Mouse (Mus musculus) olfactory bulb, adult 2 months (tissue): Measurements from ENCODE around the gene Tmx4.

ENCODE experiments used
- CTCF ChIP-seq: fragments of 200-500 bp; IDR thresholded peaks from 2 replicates; pipeline ENCODE4 v1.5.1; 2012; ENCODE audit warnings: low read depth, mild to moderate bottlenecking, low read length, moderate library complexity; ENCODE audit not compliant: insufficient read depth
- POLR2A ChIP-seq: fragments of 200-500 bp; IDR thresholded peaks from 2 replicates; pipeline ENCODE4 v1.6.1; 2012; ENCODE audit warnings: mild to moderate bottlenecking, low read depth, low read length, moderate library complexity; ENCODE audit not compliant: insufficient read depth

GRCm38 (mm10) chr2:134640398-134640797, 3.5 kb downstream of the Tmx4 start:
- TF ChIP-seq CTCF (no peak), POLR2A (no peak)
